Mouse (Mus musculus): ENCODE data around the gene Mlana. TPM values are rescaled to one million over a fixed set of nuclear protein-coding genes. Genes with fewer than 3 reads are reported as not detected.

The Mlana gene
- polyA plus RNA-seq, 1 experiment from 2014 or later = 0.31 TPM

- CTCF ChIA-PET = interaction anchor here (1.4 kb wide), 1 partner anchor 146 kb away, joined by 3 read pairs; no protein-coding TSS in a partner anchor
- ATAC-seq (no peak), DNase-seq (ENCODE audit: low read depth, low spot score) (no peak)
- no peak for TF ChIP-seq CTCF (IDR thresholded peaks at IDR 0.05)
- POLR2A ChIA-PET = no interaction called here
- no peaks in the 10 kb centered on the region for H3K27me3 ChIP-seq
- in situ Hi-C loops (cut with MboI; ENCODE audit: low pct_unique_long_range_greater_than_20kb) = loop anchor here (5.0 to 25.0 kb wide), 2 partner anchors 147 to 312 kb away; no protein-coding TSS in a partner anchor
These were observed 22.7 kb upstream of the Mlana start for GRCm38 (mm10) chr19:29674946-29675345.

DNA sequence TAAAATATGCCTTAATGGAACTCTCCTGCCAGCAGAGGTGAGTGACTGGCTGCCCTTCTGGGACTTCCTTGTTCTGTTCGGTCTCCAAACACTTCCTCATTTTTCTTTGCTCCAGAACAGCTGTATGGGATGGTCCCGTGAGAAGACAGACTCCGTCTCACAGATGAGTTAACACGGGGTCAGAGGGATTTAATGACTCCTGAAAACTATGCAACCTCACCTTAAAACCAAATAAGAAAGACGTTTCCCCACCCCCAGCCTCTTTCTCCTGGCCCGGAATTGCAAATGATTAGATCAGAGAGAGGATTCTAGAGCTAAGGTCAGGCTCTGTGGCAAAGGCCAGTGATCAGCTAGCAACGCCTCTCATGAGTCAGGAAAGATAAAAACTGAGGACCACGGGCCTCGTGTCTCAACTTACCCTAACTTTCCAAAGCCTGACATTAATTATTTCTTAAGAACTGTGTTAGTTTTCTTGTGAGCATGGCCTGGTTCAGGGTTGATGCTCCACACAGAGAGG, 22.0 kb upstream of the Mlana start:
- H3K27me3 ChIP-seq = no peaks in the 10 kb centered on the region
- TF ChIP-seq CTCF (IDR thresholded peaks at IDR 0.05) = no peak
- no peak for ATAC-seq
- in situ Hi-C loops (cut with MboI; ENCODE audit: low pct_unique_long_range_greater_than_20kb) = loop anchor here (5.0 to 25.0 kb wide), 2 partner anchors 147 to 312 kb away; no protein-coding TSS in a partner anchor
- ChIA-PET POLR2A (no interaction called here), CTCF (interaction anchor here (0.7 kb wide), 1 partner anchor 8 kb away, joined by 4 read pairs; no protein-coding TSS in a partner anchor)
- no peak for DNase-seq (ENCODE audit: low read depth, low spot score)

DNA sequence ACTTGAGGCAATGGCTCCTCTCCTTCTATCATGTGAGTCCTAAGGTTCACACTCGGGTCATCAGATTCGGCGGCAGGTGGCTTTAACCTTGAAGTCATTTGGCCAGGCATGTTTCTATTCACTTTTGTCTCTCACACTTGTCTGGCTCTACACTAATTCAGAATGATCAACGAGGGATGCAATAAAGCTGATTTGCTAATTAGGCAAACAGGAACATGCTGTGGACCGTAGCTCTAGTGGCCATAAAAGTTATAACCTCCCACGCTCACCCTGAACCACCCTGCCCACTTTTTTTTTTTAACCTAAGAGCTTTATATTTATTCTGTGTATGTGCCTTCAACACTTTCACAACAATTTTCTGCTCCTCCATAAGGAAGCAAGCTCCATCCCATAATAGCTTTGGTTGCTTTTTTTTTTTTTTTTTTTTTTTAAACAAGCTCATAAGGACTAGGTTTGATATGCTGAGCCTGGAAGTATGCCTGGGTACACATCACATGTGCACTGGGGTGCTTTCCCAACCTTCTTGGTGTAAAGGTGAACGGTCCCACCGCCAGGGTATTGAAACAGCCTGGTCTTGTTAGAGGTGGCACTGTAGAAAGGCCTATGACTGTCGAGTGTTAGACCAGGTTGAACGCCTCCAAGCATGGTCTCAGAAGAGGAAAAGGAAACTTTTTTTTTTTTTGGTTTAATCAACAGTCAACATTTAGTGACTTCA, 21.0 kb upstream of the Mlana start:
- in situ Hi-C loops (cut with MboI; ENCODE audit: low pct_unique_long_range_greater_than_20kb) = loop anchor here (5.0 to 25.0 kb wide), 2 partner anchors 146 to 311 kb away; no protein-coding TSS in a partner anchor
- ChIA-PET POLR2A (interaction anchor here (0.7 kb wide), 1 partner anchor 80 kb away, joined by 3 read pairs; no protein-coding TSS in a partner anchor), CTCF (interaction anchor here (1.1 to 1.2 kb wide), 2 partner anchors 18 to 23 kb away, joined by 3 read pairs; no protein-coding TSS in a partner anchor)
- DNase-seq (ENCODE audit: low read depth, low spot score) (no peak), ATAC-seq (no peak)
- no peaks in the 10 kb centered on the region for H3K27me3 ChIP-seq
- no peak for TF ChIP-seq CTCF (IDR thresholded peaks at IDR 0.05)

GRCm38 (mm10) chr19:29678181-29678778, 19.3 kb upstream of the Mlana start:
- no peaks in the 10 kb centered on the region for H3K27me3 ChIP-seq
- in situ Hi-C loops (cut with MboI; ENCODE audit: low pct_unique_long_range_greater_than_20kb) = loop anchor here (5.0 to 25.0 kb wide), 2 partner anchors 144 to 309 kb away; no protein-coding TSS in a partner anchor
- no peak for TF ChIP-seq CTCF (IDR thresholded peaks at IDR 0.05)
- no peak for ATAC-seq
- no peak for DNase-seq (ENCODE audit: low read depth, low spot score)
- ChIA-PET POLR2A (no interaction called here), CTCF (interaction anchor here (1.0 kb wide), 1 partner anchor 143 kb away, joined by 3 read pairs; no protein-coding TSS in a partner anchor)

DNA sequence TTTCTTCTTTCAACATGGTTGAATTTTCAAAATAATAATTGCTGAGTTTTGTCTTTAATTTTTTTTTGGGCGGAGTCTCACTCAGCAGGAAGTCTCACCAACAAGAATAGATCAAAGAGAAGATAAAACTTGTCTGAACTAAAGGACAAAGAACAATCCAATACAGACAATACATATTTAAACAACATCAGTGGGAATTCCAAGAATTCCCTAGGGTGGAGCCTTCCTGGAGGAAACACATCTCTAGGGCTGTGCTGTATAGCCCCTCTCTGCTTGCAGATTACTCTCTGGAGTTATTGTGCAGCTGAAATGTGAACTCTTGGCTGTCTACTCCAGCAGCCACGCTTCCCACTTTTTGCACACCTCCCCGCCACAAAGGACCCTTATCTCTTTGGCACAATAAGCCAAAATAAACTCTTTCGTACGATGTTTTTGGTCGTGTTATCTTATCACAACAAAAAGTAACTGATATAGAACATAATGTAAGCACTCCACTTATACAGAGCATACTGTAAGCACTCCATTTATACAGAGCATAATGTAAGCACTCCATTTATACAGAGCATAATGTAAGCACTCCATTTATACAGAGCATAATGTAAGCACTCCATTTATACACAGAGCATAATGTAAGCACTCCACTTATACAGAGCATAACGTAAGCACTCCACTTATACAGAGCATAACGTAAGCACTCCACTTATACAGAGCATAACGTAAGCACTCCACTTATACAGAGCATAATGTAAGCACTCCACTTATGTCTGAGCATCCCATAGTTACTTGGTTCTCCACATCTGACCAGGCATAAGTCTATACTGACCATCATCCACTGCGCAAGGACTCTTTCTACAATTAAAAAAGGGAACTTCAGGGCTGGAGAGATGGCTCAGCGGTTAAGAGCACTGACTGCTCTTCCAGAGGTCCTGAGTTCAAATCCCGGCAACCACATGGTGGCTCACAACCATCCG, 17.2 kb upstream of the Mlana start:
- no peak for TF ChIP-seq CTCF (IDR thresholded peaks at IDR 0.05)
- CTCF ChIA-PET = no interaction called here
- ATAC-seq = no peak
- no peak for DNase-seq (ENCODE audit: low read depth, low spot score)
- in situ Hi-C loops (cut with MboI; ENCODE audit: low pct_unique_long_range_greater_than_20kb) = loop anchor here (25.0 kb wide), 1 partner anchor 307 kb away; no protein-coding TSS in a partner anchor
- POLR2A ChIA-PET = no interaction called here
- H3K27me3 ChIP-seq = no peaks in the 10 kb centered on the region

DNA sequence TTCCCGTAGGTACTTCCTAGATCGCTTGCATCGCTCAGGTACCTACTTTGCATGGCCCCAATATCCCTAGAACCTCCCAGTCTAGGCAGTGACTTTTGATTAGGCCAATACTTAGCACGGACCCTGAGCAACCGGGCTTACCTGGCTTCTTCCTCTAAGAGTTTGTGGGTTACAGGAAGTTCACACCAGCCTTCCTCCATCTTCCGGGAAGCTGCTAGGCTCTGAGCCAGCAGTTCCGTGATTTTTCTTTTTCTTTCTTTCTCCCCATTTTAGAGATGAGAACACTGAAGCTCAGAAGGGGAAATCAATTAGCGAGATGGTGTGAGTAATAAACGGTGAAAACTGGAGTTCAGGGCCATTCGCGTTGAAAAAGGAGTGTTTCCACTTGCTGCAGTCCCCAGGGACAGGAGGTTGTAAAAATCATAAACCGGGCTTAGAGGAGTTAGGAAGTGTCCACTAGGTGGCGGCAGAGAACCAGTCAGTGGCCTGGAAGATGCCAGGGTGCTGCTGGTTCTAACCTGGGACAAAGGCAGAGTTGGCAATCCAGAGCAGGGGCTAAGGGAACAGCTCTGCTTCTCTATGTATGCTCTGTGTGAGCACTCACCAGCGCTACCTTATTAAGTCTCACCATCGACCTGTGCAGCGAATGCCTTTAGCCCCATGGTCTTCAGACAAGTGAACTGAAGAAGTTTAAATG, 13.6 kb upstream of the Mlana start:
- TF ChIP-seq CTCF (IDR thresholded peaks at IDR 0.05) = peak; percentile 76
- DNase-seq (ENCODE audit: low read depth, low spot score) (no peak), ATAC-seq (peak; percentile 57)
- H3K27me3 ChIP-seq = no peaks in the 10 kb centered on the region
- in situ Hi-C loops (cut with MboI; ENCODE audit: low pct_unique_long_range_greater_than_20kb) = loop anchor here (25.0 kb wide), 1 partner anchor 303 kb away; no protein-coding TSS in a partner anchor
- POLR2A ChIA-PET = interaction anchor here (0.6 to 1.4 kb wide), 3 partner anchors 12 to 137 kb away, joined by 3 to 4 read pairs (median 4); no protein-coding TSS in a partner anchor
- CTCF ChIA-PET = interaction anchor here (0.8 to 3.5 kb wide), 11 partner anchors 8 to 298 kb away, joined by 3 to 34 read pairs (median 4); no protein-coding TSS in a partner anchor

GRCm38 (mm10) chr19:29695071-29695470, 2.6 kb upstream of the Mlana start:
- ATAC-seq = no peak
- DNase-seq (ENCODE audit: low read depth, low spot score) = no peak
- in situ Hi-C loops (cut with MboI; ENCODE audit: low pct_unique_long_range_greater_than_20kb) = loop anchor here (25.0 kb wide), 1 partner anchor 292 kb away; no protein-coding TSS in a partner anchor
- no peak for TF ChIP-seq CTCF (IDR thresholded peaks at IDR 0.05)
- H3K27me3 ChIP-seq = no peaks in the 10 kb centered on the region
- POLR2A ChIA-PET = interaction anchor here (1.5 kb wide), 1 partner anchor 11 kb away, joined by 3 read pairs; no protein-coding TSS in a partner anchor
- CTCF ChIA-PET = interaction anchor here (1.0 kb wide), 1 partner anchor 11 kb away, joined by 4 read pairs; no protein-coding TSS in a partner anchor

DNA sequence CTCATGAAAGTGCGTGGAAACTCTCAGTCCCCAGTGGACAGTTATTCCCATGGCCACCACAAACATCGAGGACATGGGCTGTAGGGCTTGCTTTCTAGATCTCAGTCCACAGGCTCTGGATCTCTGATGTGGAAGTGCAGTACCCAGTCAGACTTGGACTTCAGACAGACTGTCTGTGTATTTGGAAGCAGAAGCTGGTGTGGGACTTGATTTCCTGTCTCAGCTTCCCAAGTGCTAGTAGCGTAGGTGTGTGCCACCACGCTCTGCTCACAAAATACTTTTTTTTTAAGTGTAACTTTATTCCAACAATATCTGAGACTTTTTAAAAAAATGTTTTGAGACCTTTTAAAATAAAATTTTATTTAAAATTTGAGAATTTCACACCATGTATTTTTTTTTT, 1.3 kb upstream of the Mlana start:
- DNase-seq (ENCODE audit: low read depth, low spot score) (no peak), ATAC-seq (no peak)
- in situ Hi-C loops (cut with MboI; ENCODE audit: low pct_unique_long_range_greater_than_20kb) = loop anchor here (25.0 kb wide), 1 partner anchor 291 kb away; no protein-coding TSS in a partner anchor
- no peaks in the 10 kb centered on the region for H3K27me3 ChIP-seq
- no peak for TF ChIP-seq CTCF (IDR thresholded peaks at IDR 0.05)
- CTCF ChIA-PET = no interaction called here
- POLR2A ChIA-PET = interaction anchor here (1.5 kb wide), 1 partner anchor 12 kb away, joined by 3 read pairs; no protein-coding TSS in a partner anchor

- ATAC-seq (no peak), DNase-seq (ENCODE audit: low read depth, low spot score) (no peak)
- TF ChIP-seq CTCF (IDR thresholded peaks at IDR 0.05) = no peak
- POLR2A ChIA-PET = no interaction called here
- CTCF ChIA-PET = interaction anchor here (1.9 kb wide), 1 partner anchor 12 kb away, joined by 4 read pairs; no protein-coding TSS in a partner anchor
- in situ Hi-C loops (cut with MboI; ENCODE audit: low pct_unique_long_range_greater_than_20kb) = loop anchor here (25.0 kb wide), 1 partner anchor 290 kb away; no protein-coding TSS in a partner anchor
- no peaks in the 10 kb centered on the region for H3K27me3 ChIP-seq
These were observed 784 bp upstream of the Mlana start for GRCm38 (mm10) chr19:29696840-29697239.

All from Patski (cell line).